Mouse (Mus musculus) gonadal fat pad, adult 2 months (tissue): ENCODE data around the gene Aurkaip1. TPM values are rescaled to one million over a fixed set of nuclear protein-coding genes. Genes with fewer than 3 reads are reported as not detected.
"Not testable (repeated sequence)": the region's sequence is repeated elsewhere in the genome, so short reads cannot be mapped to it uniquely, and the experiment has no call there.

Experiments
- DNase-seq: peaks from one replicate; pipeline ENCODE4 v3.0.0-alpha.2; 2012; ENCODE audit warnings: low read depth
- polyA plus RNA-seq: library from polyadenylated mRNA; depleted of rRNA; stranded (reverse); fragments of >200 nt; gene quantifications from 2 replicates; pipeline ENCODE4 v1.2.3, GENCODE M21; 2012; rRNA removed

The Aurkaip1 gene
- 122 and 145 TPM in 2 replicates for polyA plus RNA-seq

DNA sequence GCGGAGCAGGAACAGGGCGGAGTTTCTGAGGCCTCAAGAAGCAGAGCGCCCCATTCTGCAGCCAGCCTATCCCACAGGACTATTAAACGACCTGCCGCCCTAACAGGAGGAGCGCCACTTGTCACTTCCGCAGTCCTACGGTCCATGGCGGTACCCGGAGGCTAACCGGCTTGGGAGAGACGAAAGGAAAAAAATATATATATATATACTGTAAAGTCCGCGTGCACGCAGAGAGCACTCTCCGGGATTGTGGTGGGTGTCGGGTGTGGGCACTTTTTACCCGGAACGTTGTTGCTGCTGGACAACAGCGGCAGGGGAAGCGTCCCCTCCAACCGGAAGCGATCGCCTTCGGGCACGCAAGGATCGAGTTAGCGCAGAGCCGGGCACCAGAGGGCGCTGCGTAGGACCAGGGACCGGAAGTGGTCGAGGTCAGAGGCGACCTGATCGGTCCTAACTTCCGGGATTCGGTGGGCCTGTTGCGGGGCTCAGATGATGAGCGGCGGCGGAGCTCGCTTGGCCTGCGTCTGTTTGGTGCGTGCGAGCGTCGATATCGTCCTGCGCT, at the start of gene Aurkaip1:
Aurkaip1 (plus strand) TSS at position 68 of the 562 bp plus-strand sequence.
- DNase-seq, result peak; percentile 44

DNA sequence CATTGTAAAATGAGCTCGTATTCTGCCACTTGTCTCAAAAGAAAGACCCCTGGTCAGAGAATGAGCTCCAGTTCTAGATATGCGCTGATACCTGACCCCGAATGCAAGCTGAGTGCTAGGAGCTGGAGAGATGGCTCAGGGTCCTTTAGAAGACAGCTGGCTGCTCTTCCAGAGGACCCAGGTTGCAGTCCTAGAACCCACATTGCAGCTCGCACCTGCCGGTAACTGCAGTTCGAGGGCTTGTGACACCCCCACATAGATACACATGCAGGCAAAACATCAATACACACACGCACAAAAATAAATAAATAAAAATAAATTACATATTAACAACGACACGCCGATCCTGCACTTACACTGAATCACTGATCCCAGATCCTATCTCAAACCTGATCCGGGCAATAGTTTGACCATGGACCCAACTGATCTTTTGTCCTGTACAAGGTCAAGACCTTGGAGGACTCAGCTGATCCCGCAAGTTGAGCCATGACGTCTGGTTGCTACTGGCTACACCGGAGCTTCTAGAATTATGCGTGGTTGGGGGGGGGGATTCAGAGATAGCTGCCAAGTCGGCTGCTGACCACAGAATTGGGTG, 47.5 kb upstream of the Aurkaip1 start:
- DNase-seq, result no peak

DNA sequence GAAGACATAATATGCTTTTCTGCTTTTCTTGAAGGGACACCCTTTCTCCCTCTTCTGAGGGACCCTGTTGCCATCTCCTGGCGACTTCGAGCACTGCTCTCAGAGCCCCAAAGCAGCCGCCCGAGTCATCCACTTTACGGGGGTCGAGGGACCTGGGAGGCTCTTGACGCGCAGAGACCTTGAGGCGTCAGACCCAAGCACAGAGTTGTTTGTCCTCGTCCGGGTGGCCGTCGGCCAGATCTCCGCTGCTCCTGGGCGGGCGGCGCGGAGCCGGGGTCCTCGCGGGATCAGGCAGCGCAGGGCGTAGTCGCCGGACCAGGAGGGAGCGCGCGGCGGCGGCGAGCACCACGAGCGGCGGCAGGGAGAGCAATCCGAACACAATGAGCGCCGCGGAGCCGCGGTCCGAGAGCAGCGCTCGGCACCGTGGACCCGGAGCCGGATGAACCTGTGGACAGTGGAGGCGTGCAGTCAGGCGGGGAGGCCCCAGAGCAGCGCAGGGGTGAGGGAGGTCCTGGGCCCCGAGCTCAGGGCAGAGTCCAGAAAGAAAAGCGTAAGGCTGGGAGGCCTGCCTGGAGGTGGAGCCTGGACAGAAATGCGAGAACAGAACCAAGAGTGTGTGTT, 46.9 kb upstream of the Aurkaip1 start:
- no peak for DNase-seq

DNA sequence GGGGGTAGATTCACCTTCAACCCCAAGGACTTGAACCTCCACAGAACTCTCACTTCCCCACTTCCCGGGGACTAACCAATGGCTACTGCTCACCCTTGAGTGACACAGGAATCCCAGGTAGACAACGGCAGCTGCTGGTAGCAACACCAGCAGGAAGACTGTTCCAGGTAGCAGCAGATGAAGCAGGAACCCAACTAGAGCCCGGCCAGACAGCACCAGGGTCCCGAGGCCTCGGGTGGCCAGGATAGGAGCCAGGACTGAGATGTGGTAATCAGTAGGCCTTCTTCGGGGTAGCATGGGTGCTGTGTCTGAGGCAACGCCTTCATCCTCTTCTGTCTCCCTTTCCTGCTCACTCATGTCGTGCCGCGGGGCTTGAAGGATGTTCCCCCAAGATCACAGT, 45.8 kb upstream of the Aurkaip1 start:
- no peak for DNase-seq

DNA sequence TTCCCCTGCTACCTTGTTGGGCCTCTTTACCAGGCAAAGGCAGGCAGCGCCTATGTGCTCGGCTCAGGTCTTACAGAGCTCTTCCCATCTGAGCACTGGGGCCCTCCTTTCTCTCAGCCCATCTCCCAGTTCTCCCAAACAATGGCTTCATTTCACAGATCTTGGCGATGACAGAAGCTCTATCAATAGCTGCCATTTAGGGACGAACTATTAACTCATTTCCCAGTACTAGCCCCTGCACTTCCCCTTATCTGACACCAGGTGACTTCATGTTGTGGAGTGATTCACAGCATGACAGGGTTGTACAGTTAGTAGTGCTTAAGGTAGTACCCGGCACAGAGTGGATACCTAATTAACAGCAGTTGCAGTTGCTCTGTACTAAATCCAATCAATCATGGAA, 45.3 kb upstream of the Aurkaip1 start, which contains the start of gene Tmem88b:
Tmem88b (minus strand) TSS at position 56 of the 400 bp plus-strand sequence.
- no peak for DNase-seq

DNA sequence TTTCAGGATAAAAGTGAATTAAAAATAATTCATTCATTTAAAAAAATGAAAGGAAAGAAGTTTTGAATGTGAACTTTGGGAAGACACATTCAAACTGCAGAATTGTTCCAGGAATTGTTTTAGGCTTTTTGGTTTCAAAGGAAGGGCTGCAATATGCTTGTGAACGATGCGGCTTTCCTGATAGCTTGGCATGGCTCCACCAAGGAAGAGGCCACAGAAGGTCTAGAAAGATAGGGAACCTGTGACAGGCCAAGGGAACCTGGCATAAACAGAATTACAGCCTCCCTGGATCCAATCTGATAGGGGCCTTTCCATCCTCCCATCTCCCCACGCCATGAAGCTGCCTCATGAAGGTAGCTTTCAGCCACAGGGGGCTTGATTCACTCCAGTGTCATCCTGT, 42.8 kb upstream of the Aurkaip1 start:
- no peak for DNase-seq

DNA sequence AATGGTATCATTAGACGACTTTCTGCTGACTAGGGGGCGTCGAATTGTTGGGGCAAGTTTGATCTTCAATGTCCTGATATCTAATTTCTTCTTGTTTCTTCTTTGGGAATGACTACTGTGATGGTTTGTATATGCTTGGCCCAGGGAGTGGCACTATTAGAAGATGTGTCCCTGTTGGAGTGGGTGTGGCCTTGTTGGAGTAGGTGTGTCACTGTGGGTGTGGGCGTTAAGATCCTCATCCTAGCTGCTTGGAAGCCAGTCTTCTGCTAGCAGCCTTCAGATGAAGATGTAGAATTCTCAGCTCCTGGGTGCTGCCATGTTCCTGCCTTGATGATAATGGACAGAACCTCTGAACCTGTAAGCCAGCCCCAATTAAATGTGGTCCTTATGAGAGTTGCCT, 42.2 kb upstream of the Aurkaip1 start:
- not testable (repeated sequence) for DNase-seq

DNA sequence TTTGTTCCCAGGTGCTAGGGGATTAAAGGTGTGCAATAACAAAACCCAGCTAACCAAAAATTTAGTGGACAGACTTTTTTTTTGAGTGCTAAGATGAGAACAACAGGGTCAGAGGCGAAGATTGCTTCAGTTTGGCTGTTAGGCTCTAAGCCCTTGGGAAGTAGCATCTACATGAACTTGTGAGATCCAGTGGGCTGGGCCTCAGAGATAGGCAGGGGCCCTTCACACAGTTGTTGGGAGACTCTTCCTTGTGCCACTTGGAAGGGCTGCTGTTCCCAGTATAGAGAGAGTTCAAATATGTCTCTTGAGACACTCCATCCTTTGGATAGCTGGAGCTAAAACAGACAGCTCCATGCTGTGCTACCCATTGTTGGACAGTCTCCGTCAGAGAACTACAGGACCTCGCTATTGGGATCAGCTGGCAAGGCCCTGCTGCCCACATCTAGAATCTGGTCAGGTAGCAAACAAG, 41.0 kb upstream of the Aurkaip1 start, which contains the start of gene Ankrd65:
Ankrd65 (plus strand) TSS at position 419 of the 469 bp plus-strand sequence.
- no peak for DNase-seq

DNA sequence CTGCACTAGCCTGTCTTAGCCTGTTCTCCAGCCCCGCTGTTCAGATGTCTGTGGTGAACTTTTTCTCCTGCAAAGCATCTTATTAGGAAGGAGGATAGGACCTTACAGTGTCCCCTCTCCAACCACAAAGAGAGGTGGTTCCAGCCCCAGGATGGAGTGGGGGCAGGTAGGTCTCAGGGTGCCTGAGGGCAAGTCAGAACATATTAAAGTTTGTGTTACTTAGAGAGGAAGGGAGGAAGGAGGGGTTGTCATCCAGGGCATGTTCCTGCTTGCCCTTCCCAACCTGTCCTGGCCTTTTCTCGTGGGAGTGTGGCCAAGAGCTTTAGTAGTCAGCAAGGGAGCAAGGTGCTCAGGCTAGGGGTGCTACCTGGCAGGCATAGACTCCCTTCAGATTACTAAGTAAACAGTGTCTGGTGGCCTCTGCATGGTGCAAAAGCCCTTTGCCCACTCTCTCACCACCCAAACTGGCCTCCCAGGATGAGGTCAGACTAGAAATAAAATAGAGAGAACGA, 40.4 kb upstream of the Aurkaip1 start:
- peak; percentile 66 for DNase-seq

DNA sequence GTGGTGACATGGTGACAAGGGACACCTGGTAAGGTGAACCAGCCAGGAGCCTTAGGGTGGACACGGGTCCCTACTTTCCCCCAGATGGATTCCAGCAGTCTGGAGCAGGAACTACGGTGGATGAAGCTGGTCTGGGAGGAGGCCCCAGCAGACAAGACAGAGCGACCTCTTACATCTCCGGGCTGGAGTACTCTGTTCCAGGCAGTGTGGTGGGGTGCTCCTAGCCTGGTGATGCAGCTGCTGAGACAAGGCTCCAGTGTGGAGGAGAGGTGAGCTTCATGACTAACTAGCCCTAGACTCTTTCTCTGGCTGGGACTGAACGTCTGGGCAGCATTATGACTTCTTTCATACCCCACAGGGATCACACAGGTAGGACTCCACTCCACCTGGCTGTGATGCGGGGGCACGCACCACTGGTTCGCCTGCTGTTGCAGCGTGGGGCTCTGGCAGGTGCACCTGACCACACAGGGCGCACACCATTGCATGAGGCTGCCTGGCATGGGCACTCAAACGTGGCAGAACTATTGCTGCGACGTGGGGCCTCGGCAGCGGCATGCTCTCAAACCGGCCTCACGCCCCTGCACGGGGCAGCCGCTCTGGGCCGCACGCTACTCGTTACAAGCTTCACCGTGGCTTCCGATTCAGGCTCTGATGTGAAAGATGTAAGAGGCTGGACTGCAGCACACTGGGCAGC, 39.7 kb upstream of the Aurkaip1 start:
- DNase-seq, result no peak

DNA sequence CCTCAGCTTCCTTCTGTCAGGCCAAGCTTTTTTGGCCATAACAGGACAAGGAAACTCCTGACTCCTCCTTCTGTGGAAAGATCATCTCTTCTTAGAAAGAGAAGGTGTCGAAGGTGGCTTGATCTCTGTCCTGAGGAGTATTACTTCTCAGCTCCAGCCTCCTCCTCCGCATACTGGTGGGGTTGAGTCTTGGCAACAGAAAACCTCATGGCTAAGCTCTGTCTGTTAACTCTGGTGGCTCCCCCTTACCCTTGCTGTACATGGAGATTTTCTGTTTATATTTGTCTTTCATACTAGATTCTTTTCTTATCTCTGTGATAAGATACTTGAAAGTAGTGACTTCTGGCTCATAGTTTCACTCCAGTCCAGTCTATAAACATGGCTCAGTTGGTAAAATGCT, 37.3 kb upstream of the Aurkaip1 start:
- no peak for DNase-seq

DNA sequence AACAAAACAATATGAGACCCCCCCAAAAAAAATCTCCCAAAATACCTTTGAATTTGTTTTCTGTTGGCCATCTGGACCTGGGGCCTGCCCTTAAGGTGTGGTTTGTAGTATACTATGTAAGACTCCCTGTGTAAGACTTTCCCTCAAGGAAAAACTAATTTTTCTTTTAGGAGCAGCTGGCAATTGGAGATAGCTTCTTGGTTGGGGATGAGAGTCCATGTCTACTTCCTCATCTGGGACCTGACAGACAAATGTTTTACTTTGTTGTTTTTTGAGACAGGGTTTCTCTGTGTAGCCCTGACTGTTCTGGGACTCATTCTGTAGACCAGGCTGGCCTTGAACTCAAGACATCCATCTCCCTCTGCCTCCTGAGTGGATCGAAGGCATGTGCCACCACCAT, 29.0 kb upstream of the Aurkaip1 start:
- DNase-seq, result no peak

DNA sequence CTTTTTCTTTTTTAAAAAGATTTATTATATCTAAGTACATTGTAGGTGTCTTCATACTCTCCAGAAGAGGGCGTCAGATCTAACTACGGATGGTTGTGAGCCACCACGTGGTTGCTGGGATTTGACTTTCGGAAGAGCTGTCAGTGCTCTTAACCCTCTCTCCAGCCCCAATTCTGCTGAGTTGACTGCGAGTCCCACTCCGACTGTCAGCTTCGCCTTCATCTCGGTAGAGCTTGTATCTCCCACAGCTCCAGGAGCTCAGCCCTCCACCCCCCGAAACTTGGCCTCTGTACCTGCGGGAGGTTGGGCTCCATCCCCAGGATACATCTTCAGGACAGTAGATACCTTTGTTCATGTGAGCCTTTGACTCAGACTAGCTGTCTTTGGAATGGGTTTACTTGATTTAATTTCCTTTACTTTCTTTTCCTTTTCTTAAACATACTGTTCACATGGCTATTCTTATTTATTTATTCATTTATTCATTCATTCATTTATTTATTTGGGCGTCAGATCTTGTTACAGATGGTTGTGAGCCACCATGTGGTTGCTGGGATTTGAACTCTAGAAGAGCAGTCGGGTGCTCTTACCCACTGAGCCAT, 28.2 kb upstream of the Aurkaip1 start, which contains the start of gene Mrpl20:
Mrpl20 (plus strand) TSS at position 138 of the 599 bp plus-strand sequence.
- DNase-seq, result no peak

DNA sequence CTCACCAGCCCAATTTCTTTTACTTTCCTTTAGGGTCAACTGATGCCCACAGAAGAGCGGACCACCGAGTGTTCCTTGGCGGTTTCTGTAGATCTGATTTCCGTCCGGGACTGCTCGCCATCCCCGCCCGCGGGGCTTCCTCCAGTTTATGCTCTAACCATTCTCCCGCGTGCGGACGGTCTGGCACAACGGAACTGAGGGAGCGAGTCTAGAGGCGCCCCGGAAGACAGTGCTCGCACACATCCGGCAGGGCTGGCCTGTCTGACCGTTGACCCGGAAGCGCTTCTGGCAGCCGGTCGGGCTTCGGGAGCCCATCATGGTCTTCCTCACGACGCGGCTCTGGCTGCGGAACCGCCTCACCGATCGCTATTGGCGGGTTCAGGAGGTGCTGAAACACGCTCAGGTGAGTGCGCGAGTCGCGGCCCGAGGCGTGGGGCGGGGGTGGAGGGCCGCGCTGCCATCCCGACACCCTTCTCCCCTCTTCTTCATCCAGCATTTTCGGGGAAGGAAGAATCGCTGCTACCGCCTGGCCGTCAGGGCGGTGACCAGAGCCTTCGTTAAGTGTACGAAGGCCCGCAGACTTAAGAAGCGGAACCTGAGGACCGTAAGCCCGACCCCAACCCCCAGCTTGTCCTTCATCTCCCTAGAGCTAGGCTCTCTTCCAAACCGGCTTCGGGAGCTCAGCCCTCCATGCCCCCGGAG, 27.6 kb upstream of the Aurkaip1 start:
- no peak for DNase-seq

DNA sequence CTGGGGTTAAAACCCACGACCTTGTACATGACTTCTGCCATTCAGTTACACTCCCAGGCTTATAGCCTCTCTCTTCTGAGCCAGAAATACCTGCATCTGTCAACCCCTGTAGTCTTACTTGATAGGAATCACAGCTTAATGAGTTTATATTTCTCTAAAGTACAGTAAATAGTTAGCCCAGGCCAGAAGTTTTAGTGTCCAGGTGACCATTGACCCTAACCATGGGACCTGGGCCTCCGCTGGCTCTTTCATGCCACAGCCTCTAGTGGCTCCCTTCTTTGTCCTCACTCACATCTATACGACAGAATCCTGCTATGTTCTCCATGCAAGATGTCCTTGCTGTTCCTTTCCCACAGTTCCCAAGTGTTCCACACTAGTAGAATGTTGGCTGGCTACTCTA, 23.2 kb upstream of the Aurkaip1 start:
- DNase-seq, result no peak

DNA sequence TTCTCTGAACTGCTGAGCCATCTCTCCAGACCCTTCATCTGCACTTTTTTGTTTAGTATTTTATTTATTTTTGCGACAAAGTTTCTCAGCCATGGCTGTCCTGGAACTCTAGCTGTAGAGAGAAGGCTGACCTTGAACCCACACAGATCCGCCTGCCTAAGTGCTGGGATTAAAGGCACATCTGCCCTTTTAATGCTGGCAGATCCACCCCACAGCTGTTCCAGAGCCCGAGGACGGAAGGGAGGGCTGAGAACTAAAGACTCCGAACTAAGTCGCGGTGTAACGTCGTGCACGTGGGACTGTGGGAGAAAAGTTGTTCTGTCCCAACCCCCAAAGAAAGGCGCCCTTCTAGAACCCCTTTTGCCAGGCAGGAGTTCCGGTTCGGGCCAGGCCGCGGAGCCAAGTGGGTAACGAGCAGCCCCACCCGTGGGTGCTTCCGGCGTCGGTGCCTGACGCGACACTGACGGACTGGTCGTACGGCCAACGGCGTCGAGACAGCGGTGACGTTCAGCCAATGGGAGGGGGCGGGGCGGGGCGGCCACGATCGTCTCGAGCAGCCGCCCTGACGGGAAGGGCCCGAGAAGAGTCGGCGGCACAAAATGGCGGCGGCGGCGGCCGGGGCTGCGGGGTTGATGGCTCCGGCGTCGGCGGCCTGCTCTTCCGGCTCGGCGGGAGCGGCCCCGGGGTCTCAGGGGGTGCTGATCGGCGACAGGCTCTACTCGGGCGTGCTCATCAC, 19.0 kb upstream of the Aurkaip1 start, which contains the start of gene Ccnl2:
Ccnl2 (plus strand) TSS at position 561 of the 736 bp plus-strand sequence.
- DNase-seq, result peak; percentile 49

DNA sequence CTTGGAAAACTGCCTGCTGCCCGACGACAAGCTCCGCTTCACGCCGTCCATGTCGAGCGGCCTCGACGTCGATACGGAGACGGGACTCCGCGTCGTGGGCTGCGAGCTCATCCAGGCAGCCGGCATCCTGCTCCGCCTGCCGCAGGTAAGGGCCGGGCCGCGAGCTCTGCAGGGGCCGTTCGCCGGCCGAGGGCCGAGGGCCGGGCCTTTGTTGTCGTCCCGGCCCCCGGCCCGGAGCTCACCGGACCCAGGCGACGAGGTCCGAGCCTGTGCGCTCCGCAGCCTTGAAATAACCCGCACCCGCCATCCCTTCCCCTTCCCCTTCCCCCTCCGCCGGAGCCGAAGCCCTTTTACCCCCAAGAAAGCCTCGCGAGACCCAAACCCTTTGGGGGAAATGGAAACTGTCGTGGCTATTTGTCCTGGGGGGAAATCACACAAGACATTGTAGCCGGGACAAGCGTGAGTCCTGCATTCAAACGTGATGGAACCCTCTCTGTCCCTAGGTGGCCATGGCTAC, 18.3 kb upstream of the Aurkaip1 start:
- DNase-seq, result no peak

DNA sequence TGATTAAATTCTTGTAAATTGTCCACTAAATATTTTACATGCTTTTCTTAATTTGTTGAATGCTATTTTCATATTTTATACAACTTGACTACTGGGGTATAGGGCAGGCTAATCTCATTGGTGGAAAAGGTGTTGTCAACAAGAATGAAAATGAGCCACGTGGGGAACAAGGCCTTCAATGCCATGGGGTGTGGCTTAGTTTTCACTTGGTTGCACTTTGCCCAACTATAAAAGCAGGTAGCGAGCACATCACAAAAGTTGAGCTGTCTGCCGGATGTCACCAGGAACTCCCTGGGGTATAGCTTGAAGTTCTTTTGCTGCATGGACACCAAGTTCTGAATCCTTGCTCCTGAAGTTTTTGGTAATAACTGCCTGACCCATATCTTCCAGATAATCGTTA, 13.5 kb upstream of the Aurkaip1 start:
- no peak for DNase-seq

DNA sequence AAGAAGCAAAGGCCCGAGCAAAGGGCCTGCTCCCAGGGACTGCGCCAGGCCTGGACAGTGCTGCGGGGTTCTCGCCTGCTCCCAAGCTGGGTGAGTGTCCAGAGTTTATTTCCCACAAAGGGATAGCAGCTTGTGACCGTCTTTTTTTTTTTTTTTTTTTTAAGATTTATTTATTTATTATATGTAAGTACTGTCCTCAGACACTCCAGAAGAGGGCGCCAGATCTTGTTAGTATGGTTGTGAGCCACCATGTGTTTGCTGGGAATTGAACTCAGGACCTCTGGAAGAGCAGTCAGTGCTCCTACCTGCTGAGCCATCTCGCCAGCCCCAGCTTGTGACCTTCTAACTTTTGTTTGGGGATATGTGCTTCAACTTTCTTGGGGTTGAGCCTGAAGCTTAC, 10.0 kb upstream of the Aurkaip1 start:
- DNase-seq, result no peak

DNA sequence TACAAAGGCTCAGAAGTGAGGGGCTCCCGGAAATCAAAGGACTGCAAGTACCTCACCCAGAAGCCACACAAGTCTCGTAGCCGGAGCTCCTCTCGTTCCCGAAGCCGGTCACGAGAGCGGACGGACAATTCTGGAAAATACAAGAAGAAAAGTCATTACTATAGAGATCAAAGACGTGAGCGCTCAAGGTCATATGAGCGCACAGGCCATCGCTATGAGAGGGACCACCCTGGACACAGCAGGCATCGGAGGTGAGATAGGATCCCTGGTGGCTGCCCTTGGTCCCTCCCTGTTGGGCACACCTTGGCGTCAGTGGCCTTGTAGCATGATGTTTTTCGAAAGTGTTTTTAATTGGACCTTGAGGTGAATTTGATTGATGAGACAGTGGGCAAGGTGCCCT, 7.6 kb upstream of the Aurkaip1 start:
- DNase-seq, result no peak
